Mouse (Mus musculus) T-helper 1 cell (primary cell): Measurements from ENCODE around the gene Esd.

Experiments used
- in situ Hi-C: fragments of 300-600 bp; cut with MboI, MseI; formaldehyde crosslinking; loops from one replicate; pipeline ENCODE4 v1.15.1; 2025; ENCODE audit warnings: high pct_unique_total_duplicates

Gene Esd

DNA sequence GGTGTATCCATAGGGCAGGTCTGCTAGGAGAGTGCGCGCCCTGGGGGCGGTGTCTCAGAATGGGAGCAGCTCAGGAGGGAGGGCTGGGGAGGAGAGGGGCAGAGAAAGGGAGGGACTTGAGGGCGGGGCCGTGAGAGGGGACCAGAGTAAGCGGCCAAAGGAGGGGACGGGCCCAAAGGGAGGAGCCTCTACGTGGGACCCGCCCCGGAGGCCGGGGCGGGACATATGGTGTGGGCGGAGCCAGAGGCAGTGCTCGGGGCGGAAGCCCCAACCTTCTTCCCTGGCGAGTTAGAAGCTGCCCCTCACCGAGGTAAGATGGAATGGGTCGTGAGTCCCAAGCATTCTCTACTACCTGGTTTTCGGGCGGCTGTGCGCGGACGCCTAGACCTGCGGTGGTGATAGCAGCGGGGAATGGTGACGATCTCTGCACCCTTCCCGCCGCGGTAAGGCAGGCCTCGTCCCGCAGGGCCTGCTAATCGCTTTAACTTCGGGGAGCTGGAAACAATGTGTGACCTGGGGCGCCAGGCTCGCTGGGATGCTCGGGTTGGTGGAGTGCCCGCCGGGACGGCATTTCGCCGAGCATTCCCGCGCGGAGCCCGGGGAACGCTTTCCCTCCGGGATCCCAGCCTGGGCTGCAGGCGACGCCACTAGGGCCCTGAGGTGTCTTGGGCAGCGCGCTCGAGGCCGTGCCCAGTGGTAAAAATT, at the start of gene Esd:
Esd (plus strand) TSS at position 219 of the 705 bp plus-strand sequence.
- in situ Hi-C loops, result no loop called here

DNA sequence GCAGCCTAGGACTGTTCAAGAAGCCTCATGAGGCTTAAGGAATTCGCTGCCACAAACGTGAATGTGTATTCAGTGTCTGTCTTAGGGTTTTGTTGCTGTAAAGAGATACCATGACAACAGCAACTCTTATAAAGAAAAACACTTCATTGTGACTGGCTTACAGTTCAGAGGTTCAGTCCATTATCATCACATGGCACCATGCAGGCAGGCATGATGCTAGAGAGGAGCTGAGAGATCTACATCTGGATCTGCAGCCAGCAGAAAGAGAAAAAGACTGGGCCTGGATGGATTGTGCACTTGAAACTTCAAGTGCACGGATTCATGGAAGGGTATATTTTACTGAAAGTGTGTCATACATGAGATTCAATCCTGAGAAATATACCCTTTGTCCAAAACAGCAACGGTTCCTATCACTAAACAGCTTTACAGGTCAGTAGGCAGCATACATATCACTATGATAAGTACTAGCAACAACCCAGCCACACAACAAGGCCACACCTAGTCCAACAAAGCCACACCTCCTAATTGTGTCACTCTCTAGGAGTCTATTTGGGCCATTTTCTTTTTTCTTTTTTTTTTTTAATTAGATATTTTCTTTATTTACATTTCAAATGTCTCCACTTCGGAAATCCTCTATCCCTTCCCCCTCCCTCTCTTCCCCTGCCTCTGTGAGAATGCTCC, 47.7 kb upstream of the Esd start:
- in situ Hi-C loops, result no loop called here

DNA sequence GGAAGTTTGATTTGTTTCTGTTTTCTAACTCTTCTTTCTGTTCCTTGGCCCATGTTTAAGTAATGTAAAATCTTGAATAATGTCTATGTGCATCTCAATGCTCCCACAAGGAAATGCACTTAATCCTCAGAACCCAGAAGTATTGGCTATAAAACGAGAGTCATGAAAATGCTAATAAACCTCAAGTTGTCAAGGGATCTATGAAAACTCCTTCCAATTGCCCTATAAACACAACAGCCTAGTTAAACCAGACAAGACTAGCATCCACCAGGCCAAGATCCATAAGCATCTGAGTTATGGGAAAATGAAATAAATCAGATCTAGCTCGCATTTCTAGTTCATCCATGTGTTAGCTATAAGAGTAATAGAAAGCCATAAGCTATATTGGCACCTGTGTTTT, 40.1 kb upstream of the Esd start:
- in situ Hi-C loops, result no loop called here

DNA sequence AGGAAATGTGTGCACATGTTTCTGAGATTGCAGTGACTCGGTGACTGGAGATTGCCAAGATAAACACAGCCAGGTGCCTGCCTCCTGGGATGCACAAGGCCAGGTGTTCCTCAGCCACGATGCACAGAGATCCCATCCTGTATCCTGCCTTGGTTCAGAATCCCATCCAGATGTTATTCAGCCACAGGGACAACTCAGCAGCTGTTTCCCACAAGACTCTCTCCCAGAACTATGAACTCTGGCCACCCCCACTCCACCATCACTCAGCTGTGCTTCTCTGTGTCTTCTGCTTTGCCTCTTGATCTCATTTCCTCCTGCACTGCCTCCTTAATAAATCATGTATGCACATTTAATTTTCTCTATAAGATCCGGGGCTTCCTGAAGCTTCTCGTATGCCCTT, 35.3 kb upstream of the Esd start:
- in situ Hi-C loops, result no loop called here

DNA sequence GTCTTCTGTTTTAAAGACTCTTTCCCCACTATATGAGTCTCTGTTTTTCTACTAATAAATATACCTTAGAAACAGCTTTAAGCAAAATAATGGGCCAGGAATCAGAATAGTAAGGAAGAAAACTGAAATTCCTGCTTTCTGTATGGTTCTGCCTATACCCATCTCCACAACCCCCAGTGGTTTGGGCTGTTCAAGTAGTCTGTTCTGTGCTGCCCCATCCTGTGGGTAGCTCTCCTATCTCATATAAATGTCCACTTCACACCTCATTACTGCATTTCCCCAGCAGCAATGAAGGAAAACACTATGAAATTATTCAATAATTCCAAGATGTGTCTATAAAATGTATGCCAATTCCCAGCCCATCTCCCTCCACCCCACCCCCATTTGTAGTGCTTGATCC, 34.7 kb upstream of the Esd start:
- in situ Hi-C loops, result no loop called here

DNA sequence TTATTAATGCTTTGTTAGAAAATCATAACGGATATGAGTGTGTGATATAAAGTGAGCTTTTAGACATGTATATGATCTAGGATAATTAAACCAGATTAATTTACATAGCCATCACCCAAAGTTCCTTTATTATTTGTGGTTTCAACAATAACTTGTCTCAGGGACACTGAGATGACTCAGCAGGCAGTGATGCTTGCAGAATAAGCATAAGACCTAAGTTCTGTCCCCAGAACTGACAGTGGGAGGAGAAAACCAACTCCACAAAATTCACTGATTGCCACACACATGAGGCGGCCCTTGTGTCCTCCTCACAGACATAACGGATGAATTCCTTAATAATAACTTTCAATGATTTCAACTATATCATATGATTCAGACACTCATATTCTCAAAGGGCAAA, 32.9 kb upstream of the Esd start:
- in situ Hi-C loops, result no loop called here

DNA sequence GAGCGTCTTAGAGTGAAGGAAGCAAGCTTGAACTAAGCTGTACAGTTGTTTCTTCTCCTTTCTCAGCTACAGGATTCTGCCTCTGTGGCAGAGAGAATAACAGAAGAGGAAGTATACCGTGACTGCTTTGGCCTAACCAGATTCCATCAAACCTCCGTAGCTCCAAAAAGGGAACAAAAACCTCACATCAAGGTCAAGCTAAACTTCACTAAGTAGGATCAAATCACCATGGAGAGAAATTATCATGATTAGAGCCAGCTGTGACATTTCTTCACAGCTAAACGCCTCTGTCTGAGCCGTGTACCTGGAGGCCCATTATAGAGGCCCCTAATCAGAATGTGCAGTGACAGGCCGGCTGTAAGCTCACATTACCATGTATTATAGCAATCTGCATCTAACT, 28.2 kb upstream of the Esd start:
- in situ Hi-C loops, result no loop called here

DNA sequence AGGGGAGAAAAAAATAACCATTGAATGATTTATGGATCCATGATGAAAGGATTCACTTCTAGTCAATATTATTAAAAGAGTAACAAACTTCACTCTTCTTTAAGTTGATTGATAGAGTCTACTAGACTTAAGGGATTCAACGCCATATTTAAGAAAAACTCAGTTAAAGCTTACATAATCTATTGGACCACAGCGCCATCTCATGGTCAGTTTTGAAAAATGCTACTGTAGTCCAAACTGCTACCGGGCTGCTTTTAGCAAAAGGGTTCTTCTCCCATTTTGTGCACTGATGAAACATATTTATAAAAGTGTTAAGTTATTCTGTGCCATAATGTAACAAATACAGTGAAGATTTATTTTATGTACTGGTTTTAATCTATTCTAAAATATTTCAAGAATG, 23.0 kb upstream of the Esd start:
- in situ Hi-C loops, result no loop called here

DNA sequence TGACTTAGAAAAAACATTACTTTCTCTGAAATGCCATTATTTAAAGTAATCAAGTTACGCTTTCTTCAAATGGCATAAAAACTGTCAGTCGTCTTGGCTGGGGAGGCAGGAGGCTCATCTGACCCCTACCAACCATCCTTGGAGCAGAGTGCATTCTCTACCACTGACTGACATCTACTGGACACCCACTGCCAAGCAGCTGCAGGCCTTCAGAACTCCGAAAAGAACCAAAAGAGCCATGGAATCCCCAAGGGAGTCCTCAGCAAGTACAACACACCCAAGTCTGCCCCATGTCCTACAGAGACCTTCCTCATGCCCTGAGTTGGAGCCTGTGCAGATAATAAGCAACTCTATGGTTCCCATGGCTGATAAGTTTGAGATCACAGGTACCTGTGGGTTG, 8.6 kb upstream of the Esd start:
- in situ Hi-C loops, result no loop called here

DNA sequence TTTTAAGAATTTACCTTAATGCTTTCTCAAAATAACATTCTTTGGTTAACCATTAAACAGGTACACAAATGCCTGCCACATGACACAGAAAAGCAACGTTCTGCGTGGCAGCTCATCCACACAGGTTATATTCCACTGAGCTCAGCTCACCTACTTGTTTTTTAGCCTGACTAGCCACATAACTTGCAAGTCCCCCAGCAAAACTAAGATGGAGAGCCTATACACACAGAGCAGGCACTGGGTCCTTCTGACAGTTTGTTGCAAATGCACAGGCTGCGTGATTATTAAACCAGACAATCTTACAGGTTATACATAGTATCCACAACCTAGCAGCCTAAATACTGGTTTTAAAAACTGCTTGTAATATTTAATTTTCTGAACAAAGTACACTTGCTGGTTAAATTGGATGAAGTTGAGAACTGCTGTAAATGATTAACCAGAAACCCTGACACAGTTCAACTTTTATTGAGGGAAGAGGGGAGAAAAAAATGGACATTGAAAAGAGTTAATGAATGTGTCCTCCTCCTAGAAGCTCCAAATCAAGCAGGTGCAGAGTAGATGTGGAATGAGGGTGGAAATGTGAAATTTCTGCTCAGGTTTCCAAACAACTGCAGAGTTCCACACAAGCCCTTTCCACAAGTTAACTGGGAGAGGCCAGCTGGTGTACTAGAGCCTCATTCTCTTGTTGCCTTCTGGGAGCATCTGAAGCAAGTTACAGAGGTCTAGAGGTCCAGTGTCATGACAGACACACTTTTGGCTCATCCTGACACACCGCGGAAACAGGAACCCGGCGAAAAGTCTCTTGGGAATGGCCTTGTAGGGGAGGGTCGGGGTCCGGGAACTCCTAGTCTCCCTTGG, 647 bp upstream of the Esd start:
- in situ Hi-C loops, result no loop called here

DNA sequence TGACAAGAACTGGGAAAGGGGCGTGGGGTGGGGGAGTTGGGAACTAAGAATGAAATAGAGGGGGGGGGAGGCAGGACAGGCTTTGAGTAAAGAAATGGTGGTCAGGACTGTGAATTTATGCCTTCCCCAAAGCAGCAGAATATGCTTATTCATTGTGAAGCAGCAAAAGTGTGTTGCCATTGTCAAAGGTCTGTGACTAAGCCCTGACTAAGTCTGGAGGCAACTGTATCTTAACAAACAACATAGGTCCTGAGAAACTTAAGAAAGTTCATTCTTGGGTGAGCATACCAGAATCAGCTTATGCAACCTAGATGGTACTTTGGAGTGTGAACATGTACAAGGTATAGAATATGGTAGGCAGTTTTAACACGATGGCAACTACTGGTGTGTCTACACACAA, 1.3 kb downstream of the Esd start:
- in situ Hi-C loops, result no loop called here

DNA sequence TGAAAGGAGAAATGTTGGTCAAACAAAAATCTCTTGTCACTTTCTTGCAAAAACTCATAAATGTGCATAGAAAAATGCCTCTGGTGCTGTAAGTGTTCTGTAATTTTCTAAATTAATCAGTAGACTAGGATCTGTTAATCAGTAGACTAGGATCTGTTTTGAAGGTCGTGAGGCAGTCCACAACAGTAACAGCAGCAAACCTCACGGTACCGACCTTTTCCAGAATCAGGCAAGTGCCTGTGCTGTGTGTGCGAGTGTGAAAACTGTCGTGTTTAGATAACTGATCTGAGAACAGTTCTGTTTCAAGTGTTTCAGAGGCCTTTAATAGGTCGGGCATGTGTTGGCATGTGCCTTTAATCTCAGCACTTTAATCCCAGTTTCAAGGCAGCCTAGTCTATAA, 3.4 kb downstream of the Esd start:
- in situ Hi-C loops, result no loop called here

DNA sequence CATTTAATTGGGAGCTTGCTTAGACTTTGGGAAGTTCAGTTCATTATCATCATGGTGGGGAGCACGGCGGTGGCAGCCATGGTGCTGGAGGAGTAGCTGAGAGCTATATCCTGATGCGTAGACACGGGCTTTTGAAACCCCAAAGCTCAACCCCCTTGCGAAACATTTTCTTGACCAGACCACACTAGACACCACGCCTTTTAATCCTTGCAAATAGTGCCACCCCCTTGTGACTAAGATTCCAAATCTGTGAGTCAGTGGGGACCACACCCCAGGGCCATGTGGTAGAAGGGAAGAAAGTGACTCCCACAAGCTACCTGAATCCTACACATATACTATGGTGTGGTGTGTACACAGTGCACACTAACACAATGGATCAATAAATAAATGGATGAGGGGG, 4.8 kb downstream of the Esd start:
- in situ Hi-C loops, result no loop called here

DNA sequence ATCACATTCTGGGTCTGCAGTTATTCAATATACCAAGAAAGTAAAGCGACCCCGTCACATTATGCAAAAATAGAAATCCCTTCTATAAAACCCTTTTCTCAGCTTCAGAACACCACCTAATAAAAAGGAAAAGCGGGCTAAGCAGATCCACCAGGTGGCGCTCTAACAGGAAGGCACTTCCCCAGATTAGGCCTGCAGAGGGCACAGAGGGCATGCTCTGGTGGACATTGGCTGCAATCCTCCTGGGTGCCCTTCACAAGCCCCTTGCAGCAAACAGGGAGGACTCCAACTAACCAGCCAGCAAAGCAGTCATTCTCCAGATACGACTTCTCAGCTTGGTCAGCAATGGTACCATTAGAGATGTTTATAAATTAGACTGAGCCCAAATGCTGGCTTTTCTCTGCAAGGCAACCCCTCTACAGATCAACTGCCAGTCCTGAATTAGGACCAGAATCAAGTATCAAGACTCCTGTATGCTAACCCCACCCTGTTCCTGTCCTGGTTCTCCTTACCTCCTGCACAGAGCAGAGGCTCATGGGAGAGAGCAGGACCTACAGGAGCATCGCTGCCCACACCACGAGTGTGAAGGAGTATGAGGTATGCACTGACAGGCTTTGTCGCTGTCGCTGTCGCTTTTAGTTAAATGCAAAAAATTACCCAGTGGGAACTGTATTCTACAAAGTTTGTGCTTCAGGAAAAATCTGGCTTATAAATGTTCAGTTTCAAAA, 32.3 kb downstream of the Esd start:
- in situ Hi-C loops, result loop anchor here (5.0 kb wide), 1 partner anchor 228 kb away; no protein-coding TSS in a partner anchor

DNA sequence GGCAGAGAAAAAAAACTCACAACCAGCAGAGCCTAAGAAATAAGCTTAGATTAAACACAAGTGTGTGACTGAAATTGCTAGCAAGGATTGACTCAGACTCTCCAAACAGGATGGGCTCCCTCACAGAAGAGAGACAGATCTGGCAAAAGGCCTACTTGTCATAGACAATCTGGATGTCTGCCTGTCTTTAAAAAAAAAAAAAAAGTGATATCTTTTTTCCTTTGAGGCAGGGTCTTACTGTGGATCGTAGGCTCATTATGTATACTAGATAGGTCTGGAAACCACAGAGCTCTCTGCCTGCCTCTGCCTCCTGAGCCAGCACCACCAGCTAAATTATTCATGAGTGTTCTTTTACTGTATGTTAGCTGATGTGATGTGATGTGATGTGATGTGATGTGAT, 35.8 kb downstream of the Esd start:
- in situ Hi-C loops, result loop anchor here (5.0 kb wide), 1 partner anchor 99 kb away; no protein-coding TSS in a partner anchor

DNA sequence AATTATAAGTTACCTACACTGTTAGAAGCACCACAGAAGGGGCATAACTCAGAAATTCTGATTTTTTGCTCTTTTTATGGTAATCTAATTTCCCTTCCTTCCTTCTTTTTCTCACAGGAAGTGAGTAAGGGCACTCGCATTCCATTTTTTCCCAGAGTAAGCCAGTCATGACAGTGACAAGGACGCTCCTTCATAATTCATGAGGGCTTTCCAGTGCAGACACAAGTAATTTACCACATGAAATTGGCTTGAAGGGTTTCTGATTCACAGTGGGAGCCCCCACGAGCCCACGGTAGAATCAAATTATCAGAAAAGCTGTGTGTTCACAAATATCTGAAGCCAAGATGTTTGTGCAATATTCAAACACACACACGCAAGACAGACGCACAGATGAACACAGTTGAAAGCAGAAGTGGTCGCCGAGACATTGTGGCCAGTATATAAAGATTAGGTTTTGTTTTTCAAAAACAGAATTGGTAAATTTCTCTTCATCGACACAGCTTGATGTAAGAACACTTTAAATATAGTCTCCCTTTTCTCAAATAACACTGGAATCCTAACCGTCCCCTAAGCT, 42.0 kb downstream of the Esd start:
- in situ Hi-C loops, result no loop called here

DNA sequence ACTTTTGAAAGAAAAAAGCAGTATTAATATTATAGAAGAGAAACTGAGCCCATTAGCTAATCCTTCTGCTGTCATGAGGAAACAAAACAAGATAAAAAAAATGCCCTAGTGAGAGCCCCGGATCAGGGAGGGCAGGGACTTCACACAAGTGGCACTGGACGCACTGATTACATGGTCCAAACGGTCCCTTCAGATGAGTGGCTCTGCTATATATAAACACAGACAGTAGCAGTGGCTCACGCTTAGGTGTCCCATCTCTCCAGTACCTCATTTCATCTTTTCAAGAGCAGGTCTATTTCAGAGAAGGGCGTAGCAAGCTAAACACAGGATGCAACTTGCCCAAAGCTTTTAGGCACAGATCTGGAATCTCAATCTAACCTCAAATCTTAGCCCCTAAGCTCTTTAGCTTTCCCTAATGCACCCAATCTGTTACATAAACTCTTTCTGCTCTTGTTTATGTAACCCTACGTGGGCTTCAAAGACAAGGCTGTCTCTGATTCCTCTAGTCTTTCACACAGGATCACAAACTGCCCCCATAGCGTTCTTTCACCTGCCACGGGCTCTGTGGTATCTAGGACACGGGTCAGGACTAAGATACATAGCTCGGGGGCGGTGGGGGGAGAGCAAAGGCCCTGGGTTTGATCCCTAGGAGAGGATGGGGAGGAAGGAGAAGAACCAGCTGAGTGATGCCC, 52.3 kb downstream of the Esd start:
- in situ Hi-C loops, result no loop called here

DNA sequence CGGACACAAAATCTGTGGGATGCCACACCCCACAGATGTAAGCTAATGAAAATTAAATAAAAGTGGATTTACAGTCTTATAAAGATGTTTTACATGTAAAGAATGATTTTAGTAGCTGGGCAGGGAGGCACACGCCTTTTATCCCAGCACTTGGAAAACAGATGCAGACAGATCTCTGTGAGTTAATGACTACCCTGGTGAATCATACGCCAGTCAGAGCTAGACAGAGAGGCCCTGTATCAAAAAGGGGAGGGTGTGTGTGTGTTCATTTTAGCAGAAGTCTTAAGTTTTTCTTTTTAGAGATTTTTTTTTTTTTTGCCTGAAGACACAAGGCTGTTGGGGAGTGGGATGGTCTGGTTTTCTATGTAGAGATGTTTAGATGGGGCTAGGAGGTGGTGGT, 55.6 kb downstream of the Esd start:
- in situ Hi-C loops, result no loop called here

DNA sequence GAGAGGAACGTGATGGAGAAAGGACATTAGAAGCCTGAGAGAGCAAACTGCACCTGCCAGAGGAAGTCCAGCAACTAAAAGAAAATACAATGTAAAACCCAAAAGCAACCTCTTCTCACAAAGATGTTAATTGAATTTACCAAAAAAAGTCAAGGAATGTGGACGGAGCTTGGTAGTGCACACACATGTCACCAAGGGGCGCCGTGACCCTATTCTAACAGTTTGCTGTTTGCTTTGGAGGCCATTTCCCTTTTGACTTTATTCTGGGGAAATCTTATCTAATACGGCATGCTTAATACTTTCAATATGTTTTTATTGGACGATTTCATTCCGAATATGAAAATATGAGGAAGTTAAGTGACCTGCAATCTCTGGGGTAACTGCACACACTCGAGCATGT, 56.7 kb downstream of the Esd start:
- in situ Hi-C loops, result no loop called here

DNA sequence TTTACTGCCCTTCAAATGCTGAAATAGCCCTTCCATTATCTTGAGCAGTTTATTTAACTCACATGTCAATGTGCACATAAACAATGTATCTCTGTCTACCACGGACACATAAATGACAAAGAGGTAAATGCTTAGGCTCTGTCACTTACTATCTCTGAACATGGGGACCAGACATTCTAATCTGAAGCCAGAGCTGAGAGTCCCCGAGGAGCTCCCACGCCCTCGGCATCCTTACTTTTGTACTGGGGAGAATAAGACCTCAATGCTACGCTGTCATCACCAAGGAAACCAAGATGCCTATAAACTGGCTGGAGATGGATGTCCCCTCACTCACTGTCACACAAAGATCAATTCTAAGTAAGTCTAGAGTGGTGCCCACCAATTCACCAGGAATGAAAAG, 58.4 kb downstream of the Esd start:
- in situ Hi-C loops, result loop anchor here (10.0 kb wide), 1 partner anchor 1244 kb away; no protein-coding TSS in a partner anchor

DNA sequence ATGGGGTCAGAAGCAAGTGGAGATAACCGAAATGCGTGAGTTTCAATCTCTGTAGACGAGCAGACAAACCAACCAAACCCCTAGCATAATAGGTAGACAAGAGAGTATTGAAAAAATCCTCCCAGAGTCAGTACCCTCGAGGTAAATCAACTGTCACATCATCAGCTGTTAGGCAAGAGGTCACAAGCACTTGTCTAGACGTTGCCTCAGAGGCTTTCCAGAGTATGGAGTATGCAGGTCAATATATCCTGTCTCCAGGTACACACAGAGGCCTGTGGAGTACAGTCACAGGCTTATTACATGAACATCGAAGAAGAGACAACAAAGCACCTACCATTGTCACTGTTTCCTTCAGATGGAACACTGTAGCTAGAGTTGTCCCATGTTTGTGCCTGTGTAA, 60.7 kb downstream of the Esd start:
- in situ Hi-C loops, result loop anchor here (10.0 kb wide), 1 partner anchor 1242 kb away; no protein-coding TSS in a partner anchor
